Mouse (Mus musculus) heart, postnatal 25 days (tissue): ENCODE data around the gene Pappa. TPM values are rescaled to one million over a fixed set of nuclear protein-coding genes. Genes with fewer than 3 reads are reported as not detected.

Experiments
- DNase-seq: peaks from one replicate; pipeline ENCODE4 v3.0.0; 2022; ENCODE audit warnings: low spot score
- intact Hi-C: fragments of 180-260 bp; cut with DNase I; formaldehyde crosslinking; loops from one replicate; pipeline ENCODE4 v1.15.1; 2025
- total RNA-seq, 2 experiments: library from RNA; stranded (reverse); gene quantifications; 2 replicates each; pipeline ENCODE4 v1.2.3; 2021

The Pappa gene
- total RNA-seq, 2 experiments from 2014 or later, result 0.36 to 0.47 TPM

DNA sequence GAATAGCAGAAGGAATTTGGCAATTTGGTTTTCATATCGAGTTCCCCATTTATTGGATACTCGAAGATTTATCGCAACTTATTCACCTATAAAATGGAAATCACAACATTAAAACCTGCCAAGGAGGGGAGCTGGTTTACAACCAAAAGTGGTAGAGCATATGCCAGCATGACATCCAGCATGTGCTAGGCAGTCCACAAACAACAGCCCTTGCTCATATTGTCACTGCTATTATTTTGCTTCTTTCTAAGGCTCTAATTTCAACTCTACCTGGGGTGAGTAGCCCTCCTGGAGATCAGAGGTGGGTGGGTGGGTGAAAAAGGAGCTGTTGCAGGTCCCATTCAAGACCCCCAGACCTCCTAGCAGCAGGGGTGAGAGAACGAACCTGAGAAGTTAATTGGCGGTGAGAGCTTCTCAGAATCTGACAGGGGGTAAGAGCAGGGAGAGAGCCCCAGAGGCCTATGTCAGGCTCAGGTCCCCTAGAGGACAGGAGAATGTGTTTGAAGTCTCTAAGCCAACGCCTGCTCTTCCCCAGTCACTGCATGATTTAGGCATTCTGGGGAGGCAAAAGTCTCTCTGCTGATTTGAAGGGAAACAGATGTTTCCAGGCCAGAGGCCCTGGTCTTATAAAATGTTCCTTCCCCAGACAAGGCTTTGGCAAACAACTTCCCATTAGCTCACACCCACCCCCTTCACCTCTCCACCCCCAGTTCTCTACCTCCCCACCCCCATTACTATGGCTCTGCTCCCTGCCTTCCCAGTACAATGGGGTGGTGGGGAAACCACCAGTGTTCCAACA lies 279.1 kb downstream of the Pappa start:
- no peak for DNase-seq
- intact Hi-C loops, result no loop called here
